Mouse (Mus musculus): ENCODE data around the gene Trmt1. TPM values are rescaled to one million over a fixed set of nuclear protein-coding genes. Genes with fewer than 3 reads are reported as not detected.

The Trmt1 gene
- polyA plus RNA-seq, 1 experiment from 2014 or later, result 62.1 TPM

GRCm38 (mm10) chr8:84699861-84700322 lies 13.8 kb downstream of the Trmt1 start:
- no peak for DNase-seq (ENCODE audit: low spot score)
- Histone ChIP-seq H3K9ac (no peak overlapping the region), H3K4me1 (replicated peaks; ENCODE audit: control insufficient read depth, insufficient read depth, low read length) (peaks cover 9% of the 10 kb centered on the region; the same call in 1 of the 2 replicates), H3K4me3 (replicated peaks; ENCODE audit: low read length) (no peak overlapping the region), H3K9me3 (ENCODE audit: control insufficient read depth, low read length) (no peaks in the 10 kb centered on the region), H3K27ac (peak overlapping the region; percentile 44; the same call in 1 of the 2 replicates), H3K27me3 (ENCODE audit: control insufficient read depth, insufficient read depth, low read length) (peaks cover 39% of the 10 kb centered on the region), H3K4me2 (replicated peaks) (no peak overlapping the region), H3K36me3 (replicated peaks; ENCODE audit: control insufficient read depth, insufficient read depth) (peaks cover 46% of the 10 kb centered on the region)
- ATAC-seq (ENCODE audit: low FRiP score), result no peak
- 62% methylated on average over 7 of the region's 7 CpGs for WGBS

DNA sequence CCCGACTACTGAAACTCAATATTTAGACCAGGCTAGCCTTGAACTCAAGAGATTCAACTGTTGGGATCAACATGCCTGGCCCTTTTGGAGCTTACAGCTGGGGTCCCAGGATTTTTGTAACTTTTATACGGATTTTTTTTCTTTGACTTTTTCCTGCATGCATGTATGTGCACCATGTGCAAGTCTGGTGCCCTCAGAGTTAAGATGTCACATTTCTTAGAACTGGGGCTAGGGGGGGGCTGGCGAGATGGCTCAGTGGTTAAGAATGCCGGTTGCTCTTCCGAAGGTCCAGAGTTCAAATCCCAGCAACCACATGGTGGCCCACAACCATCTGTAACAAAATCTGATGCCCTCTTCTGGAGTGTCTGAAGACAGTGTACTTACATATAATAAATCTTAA lies 14.4 kb downstream of the Trmt1 start:
- ATAC-seq (ENCODE audit: low FRiP score), result no peak
- no peak overlapping the region for H3K9ac ChIP-seq
- DNase-seq (ENCODE audit: low spot score), result no peak
- peaks cover 14% of the 10 kb centered on the region; the same call in 1 of the 2 replicates for H3K4me1 ChIP-seq (replicated peaks; ENCODE audit: control insufficient read depth, insufficient read depth, low read length)
- H3K4me3 ChIP-seq (replicated peaks; ENCODE audit: low read length), result no peak overlapping the region
- no peak overlapping the region for H3K4me2 ChIP-seq (replicated peaks)
- peaks cover 40% of the 10 kb centered on the region for H3K36me3 ChIP-seq (replicated peaks; ENCODE audit: control insufficient read depth, insufficient read depth)
- 85% methylated on average over 5 of the region's 5 CpGs for WGBS
- no peaks in the 10 kb centered on the region for H3K9me3 ChIP-seq (ENCODE audit: control insufficient read depth, low read length)
- H3K27me3 ChIP-seq (ENCODE audit: control insufficient read depth, insufficient read depth, low read length), result peaks cover 45% of the 10 kb centered on the region
- peak overlapping the region; percentile 44; the same call in 1 of the 2 replicates for H3K27ac ChIP-seq

DNA sequence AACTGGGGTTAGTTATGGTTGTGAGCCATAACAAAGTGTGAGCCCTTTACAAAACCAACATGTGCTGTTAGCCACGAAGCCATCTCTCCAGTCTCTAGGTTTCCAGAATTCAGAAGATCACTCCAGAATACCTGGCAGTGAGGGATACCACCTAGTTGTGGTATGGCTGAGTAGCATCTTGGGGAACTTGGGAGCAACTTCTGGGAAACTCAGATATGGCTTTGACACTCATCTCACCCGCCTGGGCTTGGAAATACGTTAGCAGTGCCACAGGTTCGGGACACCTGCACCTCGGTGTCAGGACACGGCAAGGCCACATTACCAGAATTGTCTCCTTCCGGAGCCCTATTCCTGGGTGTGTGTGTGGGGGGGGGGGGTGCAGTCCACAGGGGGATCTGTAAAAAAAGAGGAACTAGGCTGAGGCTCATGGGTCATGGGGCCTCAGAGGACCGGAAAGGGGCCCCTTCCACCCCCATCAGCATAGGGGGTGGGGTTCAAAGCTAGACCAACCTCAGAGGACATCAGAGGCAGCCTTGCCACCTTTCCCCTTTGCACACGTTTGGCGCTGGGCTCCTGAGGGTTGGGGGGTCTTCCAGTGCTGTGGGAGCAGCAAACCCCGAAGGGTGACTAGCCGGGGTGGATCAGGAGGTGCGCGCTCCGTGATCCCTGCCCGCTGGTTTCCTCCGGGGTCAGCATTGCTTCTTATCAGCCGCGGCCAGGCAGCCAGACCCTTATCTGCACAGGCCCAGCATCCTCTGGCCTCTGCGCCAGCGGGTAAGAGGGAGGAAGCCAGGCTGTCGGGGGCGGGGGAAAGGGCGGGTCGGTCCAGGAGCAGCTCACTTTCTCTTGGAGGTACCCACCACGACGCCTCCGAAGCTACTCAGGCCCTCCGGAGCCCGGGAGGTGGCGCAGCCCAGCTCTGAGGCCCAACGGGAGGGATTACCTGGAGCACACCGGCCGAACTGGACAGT lies 15.1 kb downstream of the Trmt1 start, which contains the start of gene Lyl1:
Gene Lyl1, plus strand, starts transcription at position 517 of the 971 bp plus-strand sequence.
- peak within 1 kb of the TSS; percentile 4; the same call in 1 of the 2 replicates for H3K9ac ChIP-seq
- WGBS, result 13% methylated on average over 33 of the region's 34 CpGs
- peak within 1 kb of the TSS; percentile 14; the same call in 1 of the 2 replicates for H3K4me3 ChIP-seq (replicated peaks; ENCODE audit: low read length)
- no peak for ATAC-seq (ENCODE audit: low FRiP score)
- peak within 1 kb of the TSS; percentile 25; the same call in 1 of the 2 replicates for H3K4me2 ChIP-seq (replicated peaks)
- peaks cover 15% of the 10 kb centered on the region; the same call in 1 of the 2 replicates for H3K4me1 ChIP-seq (replicated peaks; ENCODE audit: control insufficient read depth, insufficient read depth, low read length)
- H3K27ac ChIP-seq, result peak within 1 kb of the TSS; percentile 44; the same call in 1 of the 2 replicates
- DNase-seq (ENCODE audit: low spot score), result no peak
- H3K9me3 ChIP-seq (ENCODE audit: control insufficient read depth, low read length), result no peaks in the 10 kb centered on the region
- H3K36me3 ChIP-seq (replicated peaks; ENCODE audit: control insufficient read depth, insufficient read depth), result peaks cover 34% of the 10 kb centered on the region
- H3K27me3 ChIP-seq (ENCODE audit: control insufficient read depth, insufficient read depth, low read length), result peaks cover 45% of the 10 kb centered on the region

DNA sequence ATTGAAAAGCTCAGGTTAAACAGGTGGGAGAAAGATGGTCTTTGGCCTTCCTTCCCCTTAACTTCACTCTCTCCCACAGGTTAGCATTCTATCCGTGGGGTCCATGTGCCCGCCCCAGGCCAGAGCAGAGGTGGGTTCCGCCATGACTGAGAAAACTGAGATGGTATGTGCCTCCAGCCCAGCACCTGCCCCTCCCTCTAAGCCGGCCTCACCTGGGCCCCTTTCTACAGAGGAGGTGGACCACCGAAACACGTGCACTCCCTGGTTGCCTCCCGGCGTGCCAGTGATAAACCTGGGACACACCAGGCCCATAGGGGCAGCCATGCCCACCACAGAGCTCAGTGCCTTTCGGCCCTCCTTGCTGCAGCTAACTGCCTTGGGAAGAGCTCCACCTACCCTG lies 16.5 kb downstream of the Trmt1 start:
- WGBS, result 75% methylated on average over 9 of the region's 9 CpGs
- H3K4me1 ChIP-seq (replicated peaks; ENCODE audit: control insufficient read depth, insufficient read depth, low read length), result peaks cover 26% of the 10 kb centered on the region
- no peak overlapping the region for H3K27ac ChIP-seq
- no peak overlapping the region for H3K9ac ChIP-seq
- no peaks in the 10 kb centered on the region for H3K9me3 ChIP-seq (ENCODE audit: control insufficient read depth, low read length)
- H3K4me3 ChIP-seq (replicated peaks; ENCODE audit: low read length), result 0 out of 2 replicates have a peak overlapping the region, but pooled peaks have one; percentile 14
- DNase-seq (ENCODE audit: low spot score), result no peak
- H3K36me3 ChIP-seq (replicated peaks; ENCODE audit: control insufficient read depth, insufficient read depth), result peaks cover 21% of the 10 kb centered on the region
- no peak for ATAC-seq (ENCODE audit: low FRiP score)
- peaks cover 53% of the 10 kb centered on the region for H3K27me3 ChIP-seq (ENCODE audit: control insufficient read depth, insufficient read depth, low read length)
- peak overlapping the region; percentile 25; the same call in 1 of the 2 replicates for H3K4me2 ChIP-seq (replicated peaks)

- H3K9ac ChIP-seq, result no peak overlapping the region
- H3K4me2 ChIP-seq (replicated peaks), result peak overlapping the region; percentile 25; the same call in 1 of the 2 replicates
- no peaks in the 10 kb centered on the region for H3K9me3 ChIP-seq (ENCODE audit: control insufficient read depth, low read length)
- H3K36me3 ChIP-seq (replicated peaks; ENCODE audit: control insufficient read depth, insufficient read depth), result peaks cover 16% of the 10 kb centered on the region
- H3K4me3 ChIP-seq (replicated peaks; ENCODE audit: low read length), result no peak overlapping the region
- peaks cover 58% of the 10 kb centered on the region for H3K27me3 ChIP-seq (ENCODE audit: control insufficient read depth, insufficient read depth, low read length)
- peaks cover 30% of the 10 kb centered on the region for H3K4me1 ChIP-seq (replicated peaks; ENCODE audit: control insufficient read depth, insufficient read depth, low read length)
- ATAC-seq (ENCODE audit: low FRiP score) (no peak), DNase-seq (ENCODE audit: low spot score) (no peak)
- 85% methylated on average over 6 of the region's 6 CpGs for WGBS
- H3K27ac ChIP-seq, result no peak overlapping the region
Observed at GRCm38 (mm10) chr8:84702963-84703465, 16.9 kb downstream of the Trmt1 start.

DNA sequence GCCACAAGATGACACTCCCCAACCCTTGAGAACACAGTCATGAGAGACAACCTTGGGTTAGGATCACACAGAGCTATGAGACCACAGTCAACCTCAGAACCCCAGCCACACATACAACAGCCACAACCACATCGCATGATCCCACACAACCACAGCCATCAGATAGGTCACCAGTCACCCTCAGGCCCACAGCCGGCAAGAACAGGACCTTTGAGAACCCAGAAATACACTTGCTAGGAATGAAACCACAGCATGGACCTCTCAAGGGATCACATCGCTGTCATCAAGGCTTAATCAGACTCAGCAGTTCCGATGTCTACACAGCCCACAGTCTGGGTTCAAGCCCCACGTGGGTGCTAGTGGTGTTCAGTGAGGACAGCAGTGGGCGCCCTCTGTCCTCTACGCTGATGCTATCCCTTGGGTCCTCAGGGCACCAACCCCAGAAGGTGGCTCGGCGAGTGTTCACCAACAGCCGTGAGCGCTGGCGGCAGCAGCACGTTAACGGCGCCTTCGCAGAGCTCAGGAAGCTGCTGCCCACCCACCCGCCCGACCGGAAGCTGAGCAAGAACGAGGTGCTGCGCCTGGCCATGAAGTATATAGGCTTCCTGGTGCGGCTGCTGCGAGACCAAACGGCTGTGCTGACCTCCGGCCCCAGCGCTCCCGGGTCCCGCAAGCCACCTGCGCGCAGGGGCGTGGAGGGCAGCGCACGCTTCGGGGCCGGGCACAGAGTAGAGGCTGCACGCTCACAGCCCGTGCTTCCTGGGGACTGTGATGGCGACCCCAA lies 17.6 kb downstream of the Trmt1 start:
- ATAC-seq (ENCODE audit: low FRiP score) (no peak), DNase-seq (ENCODE audit: low spot score) (no peak)
- Histone ChIP-seq H3K27me3 (ENCODE audit: control insufficient read depth, insufficient read depth, low read length) (peaks cover 61% of the 10 kb centered on the region), H3K9me3 (ENCODE audit: control insufficient read depth, low read length) (no peaks in the 10 kb centered on the region), H3K4me1 (replicated peaks; ENCODE audit: control insufficient read depth, insufficient read depth, low read length) (peaks cover 35% of the 10 kb centered on the region), H3K27ac (no peak overlapping the region), H3K9ac (0 out of 2 replicates have a peak overlapping the region, but pooled peaks have one; percentile 6), H3K4me3 (replicated peaks; ENCODE audit: low read length) (0 out of 2 replicates have a peak overlapping the region, but pooled peaks have one; percentile 2), H3K36me3 (replicated peaks; ENCODE audit: control insufficient read depth, insufficient read depth) (peaks cover 10% of the 10 kb centered on the region; the same call in 1 of the 2 replicates), H3K4me2 (replicated peaks) (peak overlapping the region; percentile 11)
- 9% methylated on average over 38 of the region's 38 CpGs for WGBS

- 0 out of 2 replicates have a peak overlapping the region, but pooled peaks have one; percentile 6 for H3K9ac ChIP-seq
- H3K36me3 ChIP-seq (replicated peaks; ENCODE audit: control insufficient read depth, insufficient read depth), result peaks cover 3% of the 10 kb centered on the region; the same call in 1 of the 2 replicates
- DNase-seq (ENCODE audit: low spot score) (peak; percentile 76), ATAC-seq (ENCODE audit: low FRiP score) (no peak)
- H3K27ac ChIP-seq, result peak overlapping the region; percentile 84; the same call in 1 of the 2 replicates
- H3K9me3 ChIP-seq (ENCODE audit: control insufficient read depth, low read length), result no peaks in the 10 kb centered on the region
- H3K4me2 ChIP-seq (replicated peaks), result peak overlapping the region; percentile 39
- H3K4me3 ChIP-seq (replicated peaks; ENCODE audit: low read length), result no peak overlapping the region
- H3K4me1 ChIP-seq (replicated peaks; ENCODE audit: control insufficient read depth, insufficient read depth, low read length), result peaks cover 42% of the 10 kb centered on the region
- H3K27me3 ChIP-seq (ENCODE audit: control insufficient read depth, insufficient read depth, low read length), result peaks cover 66% of the 10 kb centered on the region
- 1% methylated on average over 16 of the region's 16 CpGs for WGBS
Observed at GRCm38 (mm10) chr8:84704356-84704755, 18.2 kb downstream of the Trmt1 start.

DNA sequence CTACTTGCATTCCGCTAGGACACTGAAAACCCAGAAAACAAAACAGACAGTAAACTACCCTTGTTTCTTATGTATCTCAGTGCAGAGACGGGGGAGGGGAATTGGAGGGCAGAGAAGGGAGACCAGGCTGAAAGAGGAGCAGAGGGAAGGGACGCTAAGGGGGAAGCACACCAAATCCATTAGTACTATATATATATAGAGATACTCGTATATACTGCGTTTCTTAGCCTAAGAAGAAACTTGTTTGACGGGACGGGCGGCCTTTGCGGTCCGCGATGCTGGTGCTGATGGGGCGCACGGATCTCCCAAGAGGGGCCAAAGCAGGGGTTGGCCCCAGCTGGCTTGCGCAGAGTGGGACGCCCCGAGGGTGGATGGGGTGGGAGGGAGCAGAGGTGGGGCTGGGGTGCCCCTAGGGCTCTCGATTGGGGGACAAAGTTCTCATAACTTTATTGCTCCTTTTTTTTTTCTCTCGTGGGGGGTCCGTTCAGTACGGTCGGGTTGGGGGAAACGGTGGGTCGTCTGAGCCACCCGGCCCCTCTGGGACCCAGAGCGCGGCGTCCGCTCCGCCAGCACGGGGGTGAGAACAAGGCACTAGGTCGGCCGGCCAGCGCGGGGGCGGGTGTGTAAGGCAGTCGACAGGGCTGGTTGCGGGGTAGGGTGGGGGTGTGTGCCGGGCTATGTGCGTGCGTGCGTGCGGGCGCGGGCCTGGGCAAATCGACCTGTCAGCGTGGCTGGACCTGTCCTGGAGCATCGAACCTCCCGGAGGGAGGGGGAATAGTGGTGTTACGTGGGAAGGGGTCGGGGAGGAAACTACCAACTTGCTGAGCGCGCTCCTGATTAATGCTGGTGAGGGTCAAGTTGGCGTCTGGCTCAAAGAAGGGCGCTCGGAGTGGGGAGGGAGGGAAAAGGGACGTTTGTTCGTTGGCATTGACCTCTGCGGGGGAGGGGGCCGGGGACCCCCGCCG lies 19.0 kb downstream of the Trmt1 start:
- H3K4me1 ChIP-seq (replicated peaks; ENCODE audit: control insufficient read depth, insufficient read depth, low read length), result peaks cover 49% of the 10 kb centered on the region
- H3K4me2 ChIP-seq (replicated peaks), result peak overlapping the region; percentile 39
- peak overlapping the region; percentile 34 for H3K9ac ChIP-seq
- DNase-seq (ENCODE audit: low spot score), result no peak
- no peak for ATAC-seq (ENCODE audit: low FRiP score)
- 2% methylated on average over 58 of the region's 61 CpGs for WGBS
- no peaks in the 10 kb centered on the region for H3K36me3 ChIP-seq (replicated peaks; ENCODE audit: control insufficient read depth, insufficient read depth)
- no peaks in the 10 kb centered on the region for H3K9me3 ChIP-seq (ENCODE audit: control insufficient read depth, low read length)
- peak overlapping the region; percentile 84 for H3K27ac ChIP-seq
- peaks cover 66% of the 10 kb centered on the region for H3K27me3 ChIP-seq (ENCODE audit: control insufficient read depth, insufficient read depth, low read length)
- H3K4me3 ChIP-seq (replicated peaks; ENCODE audit: low read length), result peak overlapping the region; percentile 16
